Mouse (Mus musculus): ENCODE results near the gene Lmna.

Lmna gene

GRCm38 (mm10) chr3:88539397-88539796 lies 29.6 kb upstream of the Lmna start:
- no peak for DNase-seq (ENCODE audit: low spot score in 2 of 2)

DNA sequence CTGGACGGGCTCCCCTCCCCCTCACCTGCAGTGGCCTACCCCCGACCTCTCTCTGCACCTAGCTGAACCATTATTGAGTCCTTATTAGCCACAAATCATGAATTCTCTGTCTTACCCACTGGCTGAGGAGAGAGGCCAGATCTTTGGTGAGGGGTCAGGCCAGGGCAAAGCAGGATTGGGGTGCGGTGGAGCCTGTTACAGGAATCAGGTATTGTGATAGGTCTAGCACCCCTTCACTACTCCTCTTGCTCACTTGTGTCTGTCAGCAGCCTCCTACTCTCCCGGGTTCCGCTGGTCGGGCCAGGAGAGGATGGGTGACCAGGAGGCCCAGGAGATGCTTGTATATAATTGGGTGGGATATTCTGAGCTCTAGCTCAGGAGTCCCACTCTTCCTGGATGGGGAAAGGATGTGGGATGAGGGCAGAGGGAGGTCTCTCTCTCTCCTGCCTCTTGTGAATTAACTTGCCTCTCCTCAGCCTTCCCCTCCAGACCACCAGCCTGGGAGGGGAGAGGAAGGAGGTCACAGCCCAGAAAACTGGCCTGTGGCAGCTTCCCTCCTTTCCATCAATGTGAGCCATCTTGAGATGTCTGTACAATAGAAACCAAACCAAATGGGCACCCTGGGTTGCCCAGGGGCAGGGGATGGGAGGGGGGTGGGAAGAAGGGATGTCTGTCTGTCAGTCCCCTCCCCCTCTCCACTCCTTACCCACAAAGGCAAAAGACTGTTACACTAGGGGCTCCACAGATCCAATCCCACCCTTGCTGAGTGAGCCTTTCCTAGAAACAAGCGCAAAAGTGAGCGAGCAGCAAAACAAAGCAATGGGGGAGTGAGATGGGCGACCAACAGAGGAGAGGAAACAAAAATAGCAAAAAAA lies 28.8 kb upstream of the Lmna start:
- no peak for DNase-seq (ENCODE audit: low spot score in 2 of 2)

DNA sequence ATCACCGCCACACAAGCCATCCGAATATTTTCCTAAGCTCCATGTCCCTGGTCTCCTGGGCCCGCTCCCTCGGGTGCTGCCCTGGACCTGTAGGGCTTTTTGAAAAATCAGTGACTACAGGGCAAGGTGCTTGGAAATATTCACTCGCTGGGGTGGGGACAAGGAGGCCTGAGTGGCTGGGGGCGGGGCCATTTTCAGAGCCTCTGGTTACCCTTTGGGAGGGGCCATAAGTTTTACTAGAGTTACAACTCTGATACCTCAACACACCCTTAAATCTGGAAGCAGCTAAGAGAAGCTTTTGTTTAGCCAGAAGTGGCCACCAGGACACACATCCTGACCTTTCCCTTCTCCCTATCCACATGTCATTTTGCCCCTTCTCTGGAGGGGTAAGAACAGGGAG lies 27.4 kb upstream of the Lmna start:
- no peak for DNase-seq (ENCODE audit: low spot score in 2 of 2)

GRCm38 (mm10) chr3:88536103-88536930 lies 26.6 kb upstream of the Lmna start:
- peak; percentile 63 to 79 for DNase-seq (ENCODE audit: low spot score in 2 of 2)

- DNase-seq (ENCODE audit: low spot score in 2 of 2), result no peak
Measured at GRCm38 (mm10) chr3:88535527-88535926, 25.8 kb upstream of the Lmna start.

DNA sequence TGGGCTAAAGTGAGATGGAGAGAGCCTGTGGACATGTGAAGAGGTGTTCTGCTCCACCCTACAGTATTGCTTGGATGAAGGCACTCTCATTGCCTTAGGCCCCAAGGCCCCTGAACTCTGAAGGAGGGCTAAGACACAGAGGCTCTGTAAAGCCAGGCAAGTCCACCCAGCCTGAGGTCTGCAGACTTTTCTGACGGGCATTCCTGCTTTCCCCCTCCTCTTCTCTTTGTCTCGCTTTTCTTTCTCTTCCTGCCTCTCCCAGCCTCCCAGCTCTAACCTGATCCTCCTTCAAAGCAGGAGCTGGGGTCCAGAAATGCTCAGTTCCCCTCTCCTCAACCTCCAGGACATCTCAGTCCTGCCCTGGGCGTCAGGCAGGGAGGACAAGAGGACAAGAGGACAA lies 25.2 kb upstream of the Lmna start:
- no peak for DNase-seq (ENCODE audit: low spot score in 2 of 2)

DNA sequence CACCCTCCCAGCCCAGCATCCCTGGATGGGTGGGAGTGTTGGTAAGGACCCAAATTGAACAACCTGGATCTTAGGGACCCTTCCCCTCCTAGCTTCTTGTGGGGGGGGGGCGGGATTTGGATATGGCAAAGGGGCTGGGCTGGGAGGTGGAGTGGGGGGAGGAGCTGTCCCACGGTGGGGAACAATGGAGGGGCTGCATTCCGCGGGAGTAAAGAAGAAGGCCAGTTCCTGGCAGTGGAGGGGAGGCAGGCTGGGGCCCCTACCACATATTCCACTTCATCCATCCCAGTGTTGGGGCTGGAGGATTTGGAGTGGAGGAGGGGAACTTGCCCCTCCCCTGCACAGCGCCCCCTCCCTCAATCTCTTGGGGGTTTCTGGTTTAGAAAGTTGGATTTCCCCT lies 23.9 kb upstream of the Lmna start:
- DNase-seq (ENCODE audit: low spot score in 2 of 2), result peak in 1 of 2 experiments; percentile 61

- no peak for DNase-seq (ENCODE audit: low spot score in 2 of 2)
Measured at GRCm38 (mm10) chr3:88532689-88533511, 23.1 kb upstream of the Lmna start.

DNA sequence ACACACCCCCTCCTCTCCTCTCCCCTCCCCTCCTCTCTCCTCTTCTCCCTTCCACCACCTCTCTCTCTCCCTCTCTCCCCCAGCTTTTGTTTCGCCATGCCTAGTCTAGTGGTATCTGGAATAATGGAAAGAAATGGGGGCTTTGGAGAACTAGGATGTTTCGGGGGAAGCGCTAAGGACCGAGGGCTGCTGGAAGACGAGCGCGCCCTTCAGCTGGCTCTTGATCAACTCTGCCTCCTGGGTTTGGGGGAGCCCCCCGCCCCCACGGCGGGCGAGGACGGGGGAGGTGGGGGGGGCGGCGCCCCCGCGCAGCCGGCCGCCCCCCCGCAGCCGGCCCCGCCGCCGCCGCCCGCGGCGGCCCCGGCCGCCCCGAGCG lies 22.5 kb upstream of the Lmna start, which contains the start of gene Mex3a:
TSS of gene Mex3a (plus strand) at position 97 of the 376 bp plus-strand sequence.
- DNase-seq (ENCODE audit: low spot score in 2 of 2), result no peak

DNA sequence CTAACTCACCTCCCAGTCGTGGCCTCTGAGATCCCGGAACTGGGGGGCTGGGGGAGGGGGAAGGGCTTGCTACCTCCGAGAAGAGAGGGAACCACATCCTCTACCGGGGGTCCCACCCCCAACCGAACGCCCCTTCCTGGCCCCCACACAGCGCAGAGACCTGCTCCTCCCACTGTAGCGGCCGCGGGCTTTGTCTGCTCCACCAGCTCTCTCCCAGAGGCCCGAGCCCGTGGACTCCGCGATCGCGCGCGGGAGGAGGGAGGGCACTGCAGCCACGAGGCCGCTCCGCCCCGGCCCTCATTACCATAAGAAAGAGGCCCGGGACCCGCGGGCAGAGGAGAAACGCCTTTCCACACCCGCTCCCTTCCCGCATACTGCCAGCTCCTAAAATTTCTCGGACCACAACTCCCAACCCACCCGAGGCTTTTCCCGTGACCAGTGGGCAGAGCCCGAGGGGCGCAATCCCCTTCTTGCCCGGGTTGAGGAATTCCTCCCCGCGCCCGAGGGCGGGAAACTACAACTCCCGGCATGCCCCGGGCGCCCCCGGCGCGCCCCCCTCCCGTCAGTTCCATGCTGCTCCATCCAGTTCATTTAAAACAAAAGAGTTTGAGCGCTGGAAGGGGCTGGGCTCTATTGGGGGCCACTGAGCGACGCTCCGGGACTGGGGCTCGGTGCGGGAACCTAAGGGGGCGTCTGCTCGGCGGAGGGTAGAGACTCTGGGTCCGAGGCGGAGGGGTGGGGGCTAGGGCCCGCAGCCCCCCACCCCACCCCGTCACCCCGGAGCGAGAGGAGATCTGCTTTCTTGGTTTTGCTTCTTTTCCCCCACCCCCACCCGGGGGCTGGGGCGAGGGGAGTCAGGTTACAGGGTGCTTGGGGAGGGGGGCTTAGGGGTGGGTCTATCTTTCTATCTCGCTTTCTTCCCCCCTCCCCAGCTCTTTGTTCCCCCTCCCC lies 21.9 kb upstream of the Lmna start:
- DNase-seq (ENCODE audit: low spot score in 2 of 2), result peak; percentile 78 to 90

DNA sequence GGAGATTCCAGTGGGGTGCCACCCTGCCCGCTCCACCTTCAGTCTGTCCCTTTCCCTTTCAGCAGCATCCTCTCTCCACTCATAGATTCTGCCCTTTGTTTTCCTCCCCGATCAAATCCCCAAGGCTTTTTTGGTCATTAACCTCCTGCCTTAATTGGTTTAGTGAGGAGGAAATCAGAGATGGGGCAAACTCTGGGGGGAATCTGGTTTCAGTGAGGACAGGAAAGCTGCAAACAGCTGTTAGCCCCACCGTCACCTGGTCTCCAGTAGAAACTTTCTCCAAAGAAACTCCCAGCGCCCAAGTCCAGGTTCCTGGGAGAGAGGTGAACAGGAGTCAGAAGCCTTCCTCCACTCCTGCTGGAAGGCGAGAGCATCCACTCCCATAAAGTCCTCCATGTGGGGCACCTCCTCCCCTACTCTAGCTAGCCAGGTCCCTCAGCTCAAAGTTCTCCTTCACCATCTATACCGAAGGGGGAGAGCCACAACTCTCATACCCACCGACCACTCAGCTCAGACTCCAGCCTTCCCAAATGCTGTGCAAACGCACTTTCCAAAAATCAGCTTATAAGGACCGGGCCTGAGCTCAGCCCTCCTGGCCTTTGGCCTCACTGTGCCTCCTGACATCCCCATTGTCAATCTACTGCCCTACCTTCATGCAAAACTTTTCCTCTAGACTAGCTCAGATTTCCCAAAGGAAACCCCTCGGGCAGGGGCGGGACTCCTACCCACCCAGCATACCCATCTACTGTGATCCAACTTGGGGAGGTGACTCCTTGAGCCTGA lies 20.5 kb upstream of the Lmna start:
- no peak for DNase-seq (ENCODE audit: low spot score in 2 of 2)

GRCm38 (mm10) chr3:88529204-88530000 lies 19.6 kb upstream of the Lmna start:
- DNase-seq (ENCODE audit: low spot score in 2 of 2), result no peak

- DNase-seq (ENCODE audit: low spot score in 2 of 2), result no peak
Measured at GRCm38 (mm10) chr3:88528646-88529045, 18.9 kb upstream of the Lmna start.

DNA sequence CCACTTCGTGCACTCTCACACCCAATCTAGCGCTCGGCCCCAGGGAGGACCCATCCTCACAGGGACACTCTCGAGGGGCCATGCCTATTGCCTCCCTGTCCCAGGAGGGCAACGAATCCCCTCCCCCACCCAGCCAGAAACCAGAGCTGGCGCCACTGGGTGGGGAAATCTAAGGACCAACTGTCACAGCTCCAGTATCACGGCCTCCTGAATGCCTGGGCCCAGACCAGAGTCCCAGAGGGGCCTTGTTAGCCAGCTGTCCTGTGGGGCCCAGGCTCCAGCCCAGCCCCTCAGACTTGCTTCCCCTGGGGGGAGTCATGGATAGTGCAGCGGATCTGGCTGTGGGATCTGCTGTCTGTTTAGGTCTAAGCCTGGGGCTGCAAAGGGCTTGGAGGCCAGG lies 17.8 kb upstream of the Lmna start:
- DNase-seq (ENCODE audit: low spot score in 2 of 2), result no peak

DNA sequence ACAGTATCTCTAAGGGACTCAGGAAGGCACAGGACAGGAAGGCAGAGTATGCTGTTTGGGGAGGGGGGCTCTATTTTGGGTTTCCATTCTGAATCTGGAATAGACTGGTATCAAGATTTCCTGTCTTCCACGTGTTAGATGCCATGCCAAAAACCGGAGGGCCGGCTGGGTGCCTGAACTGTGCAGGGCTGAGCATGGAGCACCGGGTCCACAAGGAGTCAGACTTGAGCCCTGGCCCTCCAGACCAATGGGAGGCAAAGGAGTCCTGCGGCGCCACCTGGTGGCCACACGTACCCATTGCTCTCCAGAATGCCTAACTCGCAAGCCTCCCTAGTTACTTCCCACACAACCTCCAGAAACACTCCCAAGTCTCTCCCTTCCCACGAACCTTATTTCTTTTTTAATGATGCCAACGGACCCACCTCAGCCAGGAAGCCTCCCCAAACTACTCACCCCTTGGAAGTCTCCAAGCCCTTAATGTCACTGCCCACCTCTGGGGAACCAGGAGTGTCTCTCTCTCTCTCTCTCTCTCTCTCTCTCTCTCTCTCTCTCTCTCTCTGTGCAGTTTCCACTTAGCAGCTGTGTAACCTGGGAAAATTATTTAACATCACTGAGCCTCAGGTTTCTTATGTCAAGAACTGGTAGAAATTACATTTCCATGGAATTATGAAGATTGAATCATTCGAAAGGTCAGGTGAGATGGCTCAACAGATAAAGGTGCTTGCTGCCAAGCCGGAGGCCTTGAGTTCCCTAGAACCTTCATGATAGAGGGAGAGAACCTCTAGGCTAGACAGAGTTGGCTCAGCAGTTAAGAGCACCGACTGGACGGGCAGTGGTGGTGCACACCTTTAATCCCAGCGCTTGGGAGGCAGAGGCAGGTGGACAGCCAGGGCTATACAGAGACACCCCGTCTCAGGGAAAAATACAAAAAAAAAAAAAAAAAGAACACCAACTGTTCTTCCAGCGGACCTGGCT lies 16.7 kb upstream of the Lmna start:
- DNase-seq (ENCODE audit: low spot score in 2 of 2), result peak; percentile 83 to 93

DNA sequence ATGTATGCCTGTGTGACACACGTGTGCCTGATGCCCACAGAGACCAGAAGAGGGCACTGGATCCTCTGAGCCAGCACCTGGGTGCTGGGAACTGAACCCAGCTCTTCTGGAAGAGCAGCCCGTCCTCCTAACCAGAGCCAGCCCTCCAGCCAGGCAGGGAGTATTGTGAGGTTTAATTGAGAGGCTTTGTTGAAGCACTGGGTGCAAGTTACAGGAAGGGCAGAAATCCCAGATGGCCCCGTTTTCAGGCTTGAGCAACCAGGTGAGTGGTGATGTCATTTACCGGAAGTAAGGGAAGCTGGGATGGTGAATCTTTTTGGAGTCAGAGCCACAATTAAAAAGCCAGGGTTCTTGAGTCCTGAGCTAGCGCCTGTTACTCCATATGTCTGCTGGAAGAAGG lies 15.3 kb upstream of the Lmna start:
- DNase-seq (ENCODE audit: low spot score in 2 of 2), result no peak

DNA sequence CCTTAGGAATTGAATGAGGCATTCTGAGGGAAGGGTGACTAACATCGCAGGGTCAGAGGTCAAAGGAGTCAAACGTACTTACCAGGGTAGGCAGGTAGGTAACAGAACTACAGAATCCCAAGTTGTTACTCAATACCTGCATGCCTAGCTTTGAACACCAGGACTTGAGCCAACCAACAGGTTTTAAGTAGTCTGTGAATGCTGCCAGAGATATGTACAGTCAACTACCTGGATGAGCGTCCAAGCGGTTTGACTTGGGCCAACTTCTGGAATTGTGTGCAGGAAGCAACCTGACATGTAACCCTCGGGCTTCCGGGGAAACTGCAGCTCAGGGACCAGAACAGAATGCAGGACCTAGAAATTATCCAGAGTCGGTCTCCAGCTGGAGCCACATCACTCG lies 13.3 kb upstream of the Lmna start:
- no peak for DNase-seq (ENCODE audit: low spot score in 2 of 2)

DNA sequence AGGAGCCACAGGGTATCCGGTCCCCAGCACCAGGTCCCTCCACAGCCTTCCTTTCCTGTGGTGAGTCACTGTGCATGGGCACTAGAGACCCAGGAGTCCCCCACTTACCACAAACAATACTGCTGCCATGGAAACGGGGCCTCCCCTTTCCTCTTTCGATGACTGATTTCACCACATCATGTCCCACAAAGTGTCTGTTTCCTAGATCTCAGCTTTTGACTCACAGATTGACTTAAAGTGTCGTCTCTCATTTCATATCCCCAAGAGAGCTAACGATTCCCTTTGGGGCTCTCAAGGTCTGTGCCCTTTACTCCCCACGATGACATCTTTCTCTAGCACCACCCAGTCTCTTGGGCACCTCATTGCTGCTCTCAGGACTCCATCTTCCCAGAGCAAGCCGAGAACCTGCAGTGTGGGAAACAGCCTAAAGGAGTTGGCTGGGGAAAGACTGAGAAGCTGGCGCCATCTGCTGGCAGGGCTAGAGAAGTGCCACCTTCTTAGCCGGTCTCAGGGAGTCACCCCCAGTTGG lies 12.1 kb upstream of the Lmna start:
- peak; percentile 73 to 90 for DNase-seq (ENCODE audit: low spot score in 2 of 2)

All from spleen, postnatal 4 days (tissue).